Mouse (Mus musculus): ENCODE data around the gene Ube2m. TPM values are rescaled to one million over a fixed set of nuclear protein-coding genes. Genes with fewer than 3 reads are reported as not detected.
A peak's percentile ranks its signal among the peaks of the same experiment; 100 is the strongest.

Ube2m gene
- polyA plus RNA-seq, 1 experiment, result 366 TPM

- H3K36me3 ChIP-seq (replicated peaks; ENCODE audit: low read length), result peaks cover 64% of the 10 kb centered on the region
- peak within 1 kb of the TSS; percentile 100 for H3K4me3 ChIP-seq (replicated peaks)
- TF ChIP-seq FLI1 (IDR thresholded peaks at IDR 0.05; ENCODE audit: low read length) (0 out of 2 replicates have a peak, but pooled peaks have one; percentile 54), GATA1 (IDR thresholded peaks at IDR 0.05; ENCODE audit: borderline replicate concordance, low read length) (no peak)
- H3K9me3 ChIP-seq, result no peaks in the 10 kb centered on the region
- no peaks in the 10 kb centered on the region for H3K27me3 ChIP-seq (replicated peaks)
- peaks cover 71% of the 10 kb centered on the region for H3K4me1 ChIP-seq
Measured at GRCm38 (mm10) chr7:13034148-13034977, 3.7 kb downstream of the Ube2m start, which contains the start of gene Chmp2a. Gene Chmp2a (minus strand): TSS chr7:13034807.

- Histone ChIP-seq H3K36me3 (replicated peaks; ENCODE audit: low read length) (peaks cover 72% of the 10 kb centered on the region), H3K9me3 (no peaks in the 10 kb centered on the region), H3K27me3 (replicated peaks) (no peaks in the 10 kb centered on the region), H3K4me1 (peaks cover 69% of the 10 kb centered on the region), H3K4me3 (replicated peaks) (peak overlapping the region; percentile 100)
- TF ChIP-seq GATA1 (IDR thresholded peaks at IDR 0.05; ENCODE audit: borderline replicate concordance, low read length) (no peak), FLI1 (IDR thresholded peaks at IDR 0.05; ENCODE audit: low read length) (no peak)
Measured at GRCm38 (mm10) chr7:13033451-13034147, 4.5 kb downstream of the Ube2m start.

- no peak for TF ChIP-seq FLI1 (IDR thresholded peaks at IDR 0.05; ENCODE audit: low read length)
- TF ChIP-seq GATA1 (IDR thresholded peaks at IDR 0.05; ENCODE audit: borderline replicate concordance, low read length), result no peak
- Histone ChIP-seq H3K4me1 (peaks cover 74% of the 10 kb centered on the region), H3K4me3 (replicated peaks) (no peak overlapping the region), H3K27me3 (replicated peaks) (no peaks in the 10 kb centered on the region), H3K36me3 (replicated peaks; ENCODE audit: low read length) (peaks cover 83% of the 10 kb centered on the region), H3K9me3 (no peaks in the 10 kb centered on the region)
Measured at GRCm38 (mm10) chr7:13032541-13032940, 5.5 kb downstream of the Ube2m start.

GRCm38 (mm10) chr7:13031983-13032382 is 6.1 kb downstream of the Ube2m start:
- H3K9me3 ChIP-seq, result no peaks in the 10 kb centered on the region
- peaks cover 88% of the 10 kb centered on the region for H3K36me3 ChIP-seq (replicated peaks; ENCODE audit: low read length)
- H3K27me3 ChIP-seq (replicated peaks), result no peaks in the 10 kb centered on the region
- no peak overlapping the region for H3K4me3 ChIP-seq (replicated peaks)
- TF ChIP-seq GATA1 (IDR thresholded peaks at IDR 0.05; ENCODE audit: borderline replicate concordance, low read length) (no peak), FLI1 (IDR thresholded peaks at IDR 0.05; ENCODE audit: low read length) (no peak)
- peaks cover 78% of the 10 kb centered on the region for H3K4me1 ChIP-seq

- Histone ChIP-seq H3K9me3 (no peaks in the 10 kb centered on the region), H3K36me3 (replicated peaks; ENCODE audit: low read length) (peaks cover 92% of the 10 kb centered on the region), H3K27me3 (replicated peaks) (no peaks in the 10 kb centered on the region), H3K4me1 (peaks cover 78% of the 10 kb centered on the region), H3K4me3 (replicated peaks) (no peak overlapping the region)
- no peak for TF ChIP-seq GATA1 (IDR thresholded peaks at IDR 0.05; ENCODE audit: borderline replicate concordance, low read length)
- TF ChIP-seq FLI1 (IDR thresholded peaks at IDR 0.05; ENCODE audit: low read length), result no peak
Measured at GRCm38 (mm10) chr7:13031069-13031468, 7.0 kb downstream of the Ube2m start.

GRCm38 (mm10) chr7:13028986-13029385 is 9.1 kb downstream of the Ube2m start:
- Histone ChIP-seq H3K4me1 (peaks cover 70% of the 10 kb centered on the region), H3K36me3 (replicated peaks; ENCODE audit: low read length) (peaks cover 85% of the 10 kb centered on the region), H3K4me3 (replicated peaks) (no peak overlapping the region), H3K27me3 (replicated peaks) (no peaks in the 10 kb centered on the region), H3K9me3 (no peaks in the 10 kb centered on the region)
- TF ChIP-seq GATA1 (IDR thresholded peaks at IDR 0.05; ENCODE audit: borderline replicate concordance, low read length) (no peak), FLI1 (IDR thresholded peaks at IDR 0.05; ENCODE audit: low read length) (no peak)

GRCm38 (mm10) chr7:13025511-13026112 is 12.5 kb downstream of the Ube2m start:
- Histone ChIP-seq H3K9me3 (no peaks in the 10 kb centered on the region), H3K4me1 (peaks cover 61% of the 10 kb centered on the region), H3K4me3 (replicated peaks) (peak overlapping the region; percentile 99), H3K36me3 (replicated peaks; ENCODE audit: low read length) (peaks cover 52% of the 10 kb centered on the region), H3K27me3 (replicated peaks) (no peaks in the 10 kb centered on the region)
- TF ChIP-seq FLI1 (IDR thresholded peaks at IDR 0.05; ENCODE audit: low read length), result no peak
- no peak for TF ChIP-seq GATA1 (IDR thresholded peaks at IDR 0.05; ENCODE audit: borderline replicate concordance, low read length)

- Histone ChIP-seq H3K4me1 (peaks cover 54% of the 10 kb centered on the region), H3K4me3 (replicated peaks) (peak overlapping the region; percentile 99), H3K36me3 (replicated peaks; ENCODE audit: low read length) (peaks cover 44% of the 10 kb centered on the region), H3K27me3 (replicated peaks) (no peaks in the 10 kb centered on the region), H3K9me3 (no peaks in the 10 kb centered on the region)
- TF ChIP-seq FLI1 (IDR thresholded peaks at IDR 0.05; ENCODE audit: low read length), result no peak
- TF ChIP-seq GATA1 (IDR thresholded peaks at IDR 0.05; ENCODE audit: borderline replicate concordance, low read length), result no peak
Measured at GRCm38 (mm10) chr7:13024805-13025204, 13.3 kb downstream of the Ube2m start.

- H3K36me3 ChIP-seq (replicated peaks; ENCODE audit: low read length), result peaks cover 38% of the 10 kb centered on the region
- no peaks in the 10 kb centered on the region for H3K9me3 ChIP-seq
- TF ChIP-seq FLI1 (IDR thresholded peaks at IDR 0.05; ENCODE audit: low read length), result no peak
- TF ChIP-seq GATA1 (IDR thresholded peaks at IDR 0.05; ENCODE audit: borderline replicate concordance, low read length), result no peak
- peaks cover 48% of the 10 kb centered on the region for H3K4me1 ChIP-seq
- H3K4me3 ChIP-seq (replicated peaks), result peak overlapping the region; percentile 99
- H3K27me3 ChIP-seq (replicated peaks), result no peaks in the 10 kb centered on the region
Measured at GRCm38 (mm10) chr7:13023928-13024731, 13.9 kb downstream of the Ube2m start.

Data from megakaryocyte, embryonic 14.5 days (primary cell).